Mouse (Mus musculus): ENCODE results near the gene Zfp148.

GRCm38 (mm10) chr16:33467451-33467850 is 86.8 kb downstream of the Zfp148 start:
- TF ChIP-seq CTCF (IDR thresholded peaks at IDR 0.05; ENCODE audit: control insufficient read depth, insufficient read depth, insufficient read length) (no peak), MYOG (IDR thresholded peaks at IDR 0.05; ENCODE audit: control insufficient read depth, extremely low read depth, insufficient read length) (no peak), FOSL1 (IDR thresholded peaks at IDR 0.05; ENCODE audit: insufficient read depth, low read length, poor library complexity, severe bottlenecking) (no peak)
